Mouse (Mus musculus) lung, postnatal 4 days (tissue): Measurements from ENCODE around the gene S100a11.
"Not testable (repeated sequence)": the region's sequence is repeated elsewhere in the genome, so short reads cannot be mapped to it uniquely, and the experiment has no call there.

Experiments used
- DNase-seq, 2 experiments: peaks; one replicate each; pipeline ENCODE4 v3.0.0; 2021

The S100a11 gene

DNA sequence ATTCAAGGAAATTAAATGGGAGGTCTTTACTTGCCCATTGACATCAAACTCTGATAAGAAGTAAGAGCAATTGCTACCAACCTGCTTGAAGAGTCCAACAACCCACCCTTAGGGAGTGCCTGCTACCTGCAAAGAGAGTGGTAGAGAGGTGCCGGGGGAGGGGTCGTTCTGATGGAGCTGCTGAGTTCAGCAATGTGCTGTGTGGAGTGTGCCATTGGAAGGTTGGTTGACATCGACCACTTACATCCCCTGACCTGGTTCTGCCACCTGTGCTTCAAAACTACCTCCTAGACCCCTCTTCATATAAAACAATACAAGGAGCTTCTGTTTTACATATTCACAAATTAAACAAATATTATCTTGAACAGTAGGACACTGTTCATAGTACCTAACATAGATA, 7.0 kb downstream of the S100a11 start:
- DNase-seq, result no peak

DNA sequence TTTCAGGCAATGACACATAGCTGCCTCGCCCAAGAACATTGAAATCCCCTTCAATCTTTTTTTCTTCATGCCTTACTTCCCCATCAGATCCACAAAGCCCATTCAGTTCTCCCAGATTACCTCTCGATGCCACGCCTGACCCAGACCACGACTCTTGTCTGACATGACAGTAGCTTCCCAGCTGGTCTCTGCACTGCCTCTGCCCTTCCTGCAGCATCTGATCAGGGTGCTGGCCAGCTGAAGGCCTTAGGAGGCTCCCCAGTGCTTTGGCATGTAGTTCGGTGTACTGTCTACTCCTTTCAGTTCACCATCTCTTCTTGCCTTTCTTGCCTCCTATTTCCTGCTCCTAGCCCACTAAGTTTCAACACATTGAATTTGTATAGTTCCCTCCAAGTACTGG, 8.5 kb downstream of the S100a11 start:
- DNase-seq, result no peak

- peak; percentile 59 to 70 for DNase-seq
Measured at GRCm38 (mm10) chr3:93537068-93537576, 16.8 kb downstream of the S100a11 start.

DNA sequence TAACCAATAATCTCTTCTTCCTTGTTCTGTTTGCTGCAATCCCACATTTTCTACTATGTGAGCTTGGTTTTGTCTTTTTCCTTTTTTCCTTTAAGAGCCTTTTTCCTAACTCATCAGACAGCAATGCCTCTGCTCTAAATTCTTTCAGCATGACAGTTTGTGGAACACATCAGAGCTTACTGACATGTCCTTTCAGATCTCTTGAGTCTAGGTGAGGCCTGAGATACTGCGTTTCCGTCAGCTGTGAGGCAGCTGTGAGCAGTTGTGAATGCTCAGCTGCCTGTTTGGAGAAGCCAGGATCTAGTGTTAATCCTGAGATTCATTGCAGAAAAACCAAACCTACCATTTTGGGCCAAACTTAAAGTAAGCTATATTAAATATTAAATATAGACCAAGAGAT, 18.2 kb downstream of the S100a11 start:
- DNase-seq, result no peak

DNA sequence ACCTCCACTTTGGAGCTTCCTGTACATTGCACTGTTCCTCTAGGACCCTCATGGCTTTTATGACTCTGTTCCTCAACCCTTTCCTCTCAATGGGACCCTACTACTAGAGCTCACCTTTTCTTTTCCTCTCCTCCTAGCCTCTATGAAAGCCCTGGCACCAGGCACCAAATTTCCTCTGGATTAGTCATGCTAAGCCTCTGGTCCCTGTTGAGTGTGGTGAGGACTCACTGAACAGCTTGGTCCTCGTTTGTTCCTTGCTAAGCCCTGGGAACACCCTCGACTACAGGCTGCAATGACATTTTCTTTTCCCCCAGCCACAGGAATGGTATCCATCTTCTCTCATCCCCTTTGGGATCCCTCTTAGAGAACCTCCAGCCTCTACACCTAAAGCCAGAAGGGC, 21.2 kb downstream of the S100a11 start:
- no peak for DNase-seq

DNA sequence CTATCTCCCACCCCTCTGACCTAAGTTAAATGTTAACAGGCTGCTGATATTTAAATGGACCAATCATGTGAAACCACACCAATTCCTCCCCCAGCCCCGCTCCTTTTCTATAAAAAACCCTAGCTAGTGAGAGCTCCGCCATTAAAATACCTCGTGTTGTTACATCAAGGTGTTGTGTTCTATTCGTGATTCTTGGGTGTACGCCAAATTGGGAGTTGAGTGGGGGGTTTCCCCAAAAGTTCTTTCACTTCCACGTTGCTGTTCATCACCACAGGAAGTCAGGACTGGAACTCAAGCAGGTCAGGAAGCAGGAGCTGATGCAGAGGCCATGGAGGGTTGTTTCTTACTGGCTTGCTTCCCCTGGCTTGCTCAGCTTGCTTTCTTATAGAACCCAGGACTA, 23.9 kb downstream of the S100a11 start:
- not testable (repeated sequence) for DNase-seq

DNA sequence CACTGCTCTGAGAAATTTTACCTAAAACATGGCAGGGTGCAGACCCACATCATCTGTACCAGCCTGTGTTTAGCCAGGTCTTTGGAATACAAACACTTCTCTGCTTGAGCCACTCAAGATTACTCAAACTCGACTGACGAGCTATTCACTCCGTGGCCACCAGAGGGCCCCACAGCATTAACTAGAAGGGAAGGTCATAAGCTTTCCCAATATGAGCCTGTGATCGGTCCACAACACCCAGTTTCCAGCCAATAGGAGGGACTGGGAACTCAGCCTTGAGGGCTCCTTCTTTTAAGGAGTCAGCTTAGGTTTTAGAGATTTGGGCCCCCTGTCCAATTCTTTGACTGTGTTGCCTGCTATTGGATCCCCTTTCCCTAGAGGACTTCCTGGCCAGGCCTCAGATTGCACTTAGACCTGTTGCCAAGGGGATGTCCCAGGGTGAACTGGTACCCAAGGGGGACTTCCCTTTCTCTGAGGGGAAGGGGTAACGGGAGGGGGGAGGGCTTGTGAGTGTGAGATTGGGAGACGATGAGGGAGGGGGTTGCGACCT, 26.9 kb downstream of the S100a11 start:
- peak; percentile 80 to 88 for DNase-seq

DNA sequence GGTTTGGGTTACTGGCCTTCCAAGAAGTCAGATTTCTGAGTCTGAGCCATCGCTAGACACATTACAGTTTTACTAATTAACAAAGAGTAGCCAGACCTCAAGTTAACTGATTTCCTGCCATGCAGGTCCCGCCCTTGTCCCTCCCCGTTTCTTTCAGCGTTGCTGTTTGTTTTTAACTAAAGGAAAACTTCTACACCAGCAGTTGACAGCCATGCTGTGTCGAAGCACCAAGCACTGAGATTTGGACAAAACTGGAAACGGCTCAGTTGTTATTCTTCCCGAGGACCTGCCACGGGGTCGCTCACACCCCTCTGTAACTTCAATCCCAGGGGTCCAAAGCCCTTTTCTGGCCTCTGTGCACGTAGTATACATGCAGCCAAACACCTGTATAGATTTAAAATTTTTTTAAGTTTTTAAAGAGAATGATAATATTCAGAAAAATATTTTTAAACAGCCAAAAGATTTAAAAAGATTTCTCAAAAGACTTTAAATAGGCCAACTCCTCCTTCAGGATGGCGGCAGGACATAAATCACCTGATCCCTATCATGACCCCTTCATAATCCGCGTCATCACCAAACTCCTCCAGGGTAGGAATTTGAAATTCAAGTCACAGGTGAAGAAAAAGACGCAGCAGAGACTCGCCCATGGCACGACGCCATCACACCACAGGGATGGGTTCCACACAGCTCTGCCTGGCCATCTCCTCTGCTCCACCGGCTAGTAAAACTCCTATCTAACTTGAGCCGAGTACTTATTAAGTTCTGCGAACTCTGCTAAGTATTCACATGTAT, 27.7 kb downstream of the S100a11 start:
- DNase-seq, result no peak

DNA sequence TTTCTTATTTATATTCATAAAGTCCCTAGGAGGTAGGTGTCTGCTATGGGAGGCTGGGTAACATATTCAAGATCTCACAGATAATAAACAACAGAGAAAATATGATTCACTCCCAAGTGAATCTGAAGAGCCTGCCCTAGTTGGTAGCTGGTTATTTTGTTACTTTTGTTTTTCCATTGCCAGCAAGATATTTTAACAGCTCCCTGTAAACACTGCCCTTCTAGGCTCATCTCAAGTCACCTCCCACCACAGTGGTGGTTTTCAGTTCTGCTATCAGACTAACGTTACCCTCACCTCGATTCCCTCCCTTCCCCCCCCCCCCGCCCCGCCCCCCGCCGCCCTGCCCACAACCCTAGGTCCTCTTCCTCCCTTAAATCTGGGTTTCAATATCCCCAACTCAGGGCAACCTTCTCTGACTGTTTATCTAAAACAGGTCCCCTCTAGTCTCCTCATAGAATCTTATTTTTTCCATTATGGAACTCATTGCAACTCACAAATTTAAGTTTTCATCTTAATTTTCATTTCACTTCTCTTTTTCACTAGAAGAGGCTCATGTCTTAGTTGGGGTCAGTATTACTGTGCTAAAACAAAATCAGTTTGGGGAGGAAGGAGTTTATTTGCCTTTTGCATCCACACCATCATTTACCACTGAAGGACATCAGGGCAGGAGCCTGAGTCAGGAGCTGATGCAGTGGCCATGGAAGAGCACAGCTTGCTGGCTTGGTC, 28.4 kb downstream of the S100a11 start:
- no peak for DNase-seq

- DNase-seq, result peak; percentile 20 to 37
Measured at GRCm38 (mm10) chr3:93549986-93550385, 29.7 kb downstream of the S100a11 start.

DNA sequence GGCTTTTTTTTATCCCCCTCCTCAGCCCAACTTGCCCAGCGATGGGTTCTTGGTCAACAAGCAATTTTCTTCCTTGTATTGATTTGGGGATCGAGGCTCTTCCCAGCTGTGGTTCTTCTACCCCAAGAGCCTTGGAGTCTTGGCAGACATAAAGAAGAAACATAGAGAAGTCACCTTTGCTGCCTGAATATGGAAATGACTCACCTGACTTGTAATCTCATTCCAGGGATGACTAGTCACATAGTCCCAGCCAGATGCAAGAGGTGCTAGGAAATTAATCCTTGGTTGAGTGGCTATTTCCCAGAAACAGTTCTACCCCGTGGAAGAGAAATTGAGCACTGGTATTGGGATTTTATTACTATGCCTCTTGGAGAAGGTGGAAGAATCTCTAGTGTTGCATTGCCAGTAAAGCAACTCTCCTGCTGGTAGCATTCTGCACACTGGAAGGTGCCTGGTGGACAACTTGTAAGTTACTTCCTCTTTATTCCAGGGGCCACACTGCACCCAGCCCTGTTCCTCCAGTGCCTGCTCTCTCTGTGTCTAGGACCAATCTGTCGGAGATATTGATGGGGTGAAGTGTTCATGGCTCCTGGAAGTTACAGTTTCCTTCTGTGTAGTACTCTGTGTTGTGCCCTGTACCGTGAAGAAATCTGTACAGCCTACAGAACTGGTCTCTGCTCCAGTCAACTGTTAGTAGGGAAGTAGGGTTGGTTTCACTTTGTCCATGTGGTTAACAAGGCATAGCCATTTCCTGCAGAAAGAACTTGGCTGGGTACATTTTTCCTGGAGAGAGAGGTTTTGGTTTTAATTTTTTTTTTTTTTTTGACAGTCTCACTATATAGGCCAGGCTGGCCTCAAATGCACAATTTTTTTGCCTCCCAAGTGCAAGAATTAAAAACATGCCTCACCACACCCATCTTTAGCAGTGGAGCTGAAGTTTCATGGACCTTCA, 31.9 kb downstream of the S100a11 start:
- DNase-seq, result no peak

GRCm38 (mm10) chr3:93553311-93553710, 33.0 kb downstream of the S100a11 start:
- DNase-seq, result no peak

GRCm38 (mm10) chr3:93553765-93554378, 33.6 kb downstream of the S100a11 start:
- DNase-seq, result no peak

DNA sequence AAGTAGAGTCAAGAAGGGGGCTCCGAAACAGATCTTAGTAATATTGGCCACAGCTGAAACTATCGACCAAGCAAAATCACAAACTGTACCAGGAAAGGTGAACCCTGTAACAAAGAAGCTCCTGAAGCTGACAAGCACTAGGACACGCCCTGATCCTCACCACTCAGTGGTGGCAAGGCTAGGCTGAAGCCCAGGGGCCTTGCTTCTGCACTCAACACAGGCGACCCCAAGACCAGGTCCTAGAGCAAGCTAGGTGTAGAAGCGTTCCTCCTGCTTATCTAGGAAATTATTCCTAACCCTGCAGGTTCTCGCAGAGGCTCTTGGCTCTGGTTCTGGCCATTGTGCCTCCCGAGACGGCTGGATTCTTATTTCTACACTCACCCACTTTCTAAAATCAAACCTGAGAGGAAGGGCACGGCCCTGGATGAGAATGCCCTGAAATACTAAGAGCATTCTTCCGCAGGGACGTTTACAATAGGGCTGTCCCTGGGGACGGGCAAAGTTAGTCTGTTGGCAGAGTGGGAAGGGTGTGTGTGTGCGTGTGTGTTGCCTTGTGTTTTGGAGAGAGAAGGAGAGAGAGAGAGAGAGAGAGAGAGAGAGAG, 34.2 kb downstream of the S100a11 start:
- peak in 1 of 2 experiments; percentile 32 for DNase-seq

- DNase-seq, result peak; percentile 85 to 88
Measured at GRCm38 (mm10) chr3:93554981-93555877, 34.9 kb downstream of the S100a11 start, which contains the start of gene S100a10. TSS of gene S100a10 (plus strand) at chr3:93555080.

GRCm38 (mm10) chr3:93555878-93556254, 35.6 kb downstream of the S100a11 start:
- DNase-seq, result peak; percentile 56 to 59

DNA sequence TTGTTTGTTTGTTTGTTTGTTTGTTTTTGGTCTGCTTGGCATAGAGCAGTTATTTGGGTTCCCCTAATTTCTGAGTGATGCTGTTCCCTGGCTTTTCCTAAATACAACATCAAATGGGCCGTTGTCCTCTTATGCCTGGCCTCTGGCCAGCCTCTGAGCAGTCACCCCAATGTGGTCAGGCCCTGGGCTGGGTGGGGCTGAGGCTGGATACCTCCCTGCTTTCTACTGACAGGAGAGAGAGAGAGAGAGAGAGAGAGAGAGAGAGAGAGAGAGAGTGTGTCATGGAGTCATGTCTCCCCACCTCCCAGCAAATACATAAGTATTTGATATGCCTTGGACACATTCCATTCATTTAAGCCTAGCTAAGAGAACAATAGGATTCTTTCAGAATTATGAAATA, 36.3 kb downstream of the S100a11 start:
- no peak for DNase-seq

DNA sequence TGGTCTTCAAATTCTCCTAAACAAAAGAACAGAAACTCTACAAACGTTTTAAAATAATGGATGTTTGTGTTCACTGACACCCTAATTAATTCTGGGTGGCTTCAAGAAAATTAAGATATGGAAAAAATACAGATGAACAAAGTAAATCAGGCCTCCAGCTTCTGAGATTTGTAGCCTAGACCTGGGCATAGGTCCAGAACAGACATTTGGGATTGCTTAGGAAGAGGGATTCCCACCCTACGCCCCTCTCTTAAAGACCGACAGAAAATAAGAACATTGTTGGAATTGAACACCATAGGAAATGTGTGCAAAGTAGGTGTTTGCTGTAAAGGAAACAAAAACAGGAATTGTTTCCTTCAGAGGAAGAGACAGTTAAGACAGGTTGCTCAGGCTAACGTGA, 37.2 kb downstream of the S100a11 start:
- DNase-seq, result no peak

- no peak for DNase-seq
Measured at GRCm38 (mm10) chr3:93559961-93560360, 39.7 kb downstream of the S100a11 start.

DNA sequence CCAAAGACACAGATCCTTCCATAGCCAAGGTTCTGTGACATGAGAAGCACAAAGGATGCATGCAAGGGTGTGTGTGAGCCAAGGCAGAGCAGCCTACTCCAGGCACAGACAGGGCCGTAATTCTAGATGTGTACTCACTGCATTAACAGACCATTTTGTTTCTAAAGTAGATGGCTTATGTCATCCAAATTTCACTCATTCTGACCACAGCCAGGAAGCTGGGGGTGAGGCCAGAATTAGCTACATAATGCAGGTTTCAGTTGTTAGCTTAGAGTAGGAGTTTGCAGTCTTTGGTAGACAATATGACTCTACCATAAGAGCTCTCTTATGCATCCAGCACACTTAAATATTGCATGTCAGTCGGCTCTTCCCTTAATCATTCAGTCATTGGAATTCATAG, 42.1 kb downstream of the S100a11 start:
- DNase-seq, result no peak

DNA sequence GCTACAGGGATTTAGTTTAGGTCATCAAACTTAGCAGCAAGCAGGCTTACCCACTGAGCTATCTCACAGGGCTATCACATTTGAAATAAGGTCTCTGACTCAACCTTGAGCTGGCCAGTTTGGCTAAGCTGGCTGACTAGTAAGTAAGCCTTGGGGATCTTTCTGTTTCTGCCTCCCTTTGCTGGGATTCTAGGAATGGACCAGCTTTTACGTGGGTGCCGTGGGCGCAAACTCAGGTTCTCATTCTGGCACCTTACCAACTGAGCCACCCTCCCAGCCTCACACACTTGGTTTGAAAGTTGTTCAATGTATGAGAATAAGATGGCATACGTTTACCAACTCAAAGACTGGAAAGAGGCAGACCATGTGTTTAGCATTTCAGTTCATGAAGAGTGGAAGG, 42.9 kb downstream of the S100a11 start:
- DNase-seq, result no peak
